Mouse (Mus musculus) heart, embryonic 12.5 days (tissue): ENCODE data around the gene Abcb10. TPM values are rescaled to one million over a fixed set of nuclear protein-coding genes. Genes with fewer than 3 reads are reported as not detected.
A peak's percentile ranks its signal among the peaks of the same experiment; 100 is the strongest.
"Not testable (repeated sequence)": the region's sequence is repeated elsewhere in the genome, so short reads cannot be mapped to it uniquely, and the experiment has no call there.

Experiments used
- ATAC-seq: fragments of 200-750 bp; cut with Nextera tagmentation; 2 replicates; pipeline ENCODE4 v1.8.0; 2017; ENCODE audit warnings: moderate TSS enrichment, moderate library complexity; ENCODE audit not compliant: insufficient number of reproducible peaks, low FRiP score
- H3K27ac ChIP-seq: fragments of 300-500 bp; sonication (generic); 2 replicates; pipeline ENCODE4 v1.5.1; 2016; ENCODE audit warnings: mild to moderate bottlenecking, moderate library complexity; ENCODE audit not compliant: poor library complexity, severe bottlenecking
- H3K27me3 ChIP-seq: fragments of 300-500 bp; sonication (generic); replicated peaks from 2 replicates; pipeline ENCODE4 v1.6.1; 2016; ENCODE audit warnings: mild to moderate bottlenecking, moderate library complexity
- H3K36me3 ChIP-seq: fragments of 300-500 bp; sonication (generic); 2 replicates; pipeline ENCODE4 v1.6.1; 2016; ENCODE audit warnings: mild to moderate bottlenecking, moderate library complexity
- H3K4me1 ChIP-seq: fragments of 300-500 bp; sonication (generic); replicated peaks from 2 replicates; pipeline ENCODE4 v1.6.1; 2016; ENCODE audit warnings: mild to moderate bottlenecking
- H3K4me2 ChIP-seq: fragments of 300-500 bp; sonication (generic); 2 replicates; pipeline ENCODE4 v1.6.1; 2016; ENCODE audit warnings: mild to moderate bottlenecking, moderate library complexity
- H3K4me3 ChIP-seq: fragments of 300-500 bp; sonication (generic); 2 replicates; pipeline ENCODE4 v1.5.1; 2016; ENCODE audit warnings: mild to moderate bottlenecking
- H3K9ac ChIP-seq: fragments of 300-500 bp; sonication (generic); 2 replicates; pipeline ENCODE4 v1.6.1; 2016; ENCODE audit warnings: mild to moderate bottlenecking, moderate library complexity
- H3K9me3 ChIP-seq: fragments of 300-500 bp; sonication (generic); replicated peaks from 2 replicates; pipeline ENCODE4 v1.6.1; 2016; ENCODE audit warnings: mild to moderate bottlenecking, moderate library complexity
- WGBS: fragments of 180-500 bp; shearing (Covaris S2); methylation state at CpG from one replicate; pipeline ENCODE4 v1.1.7; 2016; 5-methylcytosine and 5-hydroxymethylcytosine counted together
- polyA plus RNA-seq: library from polyadenylated mRNA; unstranded; fragments of >200 nt; fragmentation: Nextera tagmentation; extraction: Ambion mirVana; gene quantifications from 2 replicates; pipeline ENCODE4 v1.2.1, GENCODE M21; 2016

The Abcb10 gene
- polyA plus RNA-seq, 1 experiment from 2014 or later = 37.3 TPM

- ATAC-seq = no peak
- H3K27ac ChIP-seq = peak overlapping the region; percentile 35; the same call in 1 of the 2 replicates
- H3K4me2 ChIP-seq = peak overlapping the region; percentile 57
- H3K4me1 ChIP-seq = peaks cover 48% of the 10 kb centered on the region
- no peaks in the 10 kb centered on the region for H3K9me3 ChIP-seq
- H3K9ac ChIP-seq = peak overlapping the region; percentile 21
- peak overlapping the region; percentile 97 for H3K4me3 ChIP-seq
- WGBS = 39% methylated on average over 4 of the region's 4 CpGs
- peaks cover 3% of the 10 kb centered on the region; the same call in 1 of the 2 replicates for H3K36me3 ChIP-seq
- no peaks in the 10 kb centered on the region for H3K27me3 ChIP-seq
Measured at GRCm38 (mm10) chr8:123980239-123980638, 2.7 kb downstream of the Abcb10 start.

- Histone ChIP-seq H3K27ac (peak overlapping the region; percentile 86), H3K4me3 (peak overlapping the region; percentile 97), H3K27me3 (no peaks in the 10 kb centered on the region), H3K9me3 (no peaks in the 10 kb centered on the region), H3K4me2 (peak overlapping the region; percentile 57), H3K36me3 (peaks cover 9% of the 10 kb centered on the region; the same call in 1 of the 2 replicates), H3K9ac (peak overlapping the region; percentile 34), H3K4me1 (peaks cover 48% of the 10 kb centered on the region)
- WGBS = 13% methylated on average over 8 of the region's 8 CpGs
- peak; percentile 78 for ATAC-seq
Measured at GRCm38 (mm10) chr8:123978926-123979325, 4.0 kb downstream of the Abcb10 start.

GRCm38 (mm10) chr8:123978166-123978838 is 4.6 kb downstream of the Abcb10 start:
- Histone ChIP-seq H3K9me3 (no peaks in the 10 kb centered on the region), H3K27ac (peak overlapping the region; percentile 86), H3K4me2 (peak overlapping the region; percentile 57), H3K9ac (peak overlapping the region; percentile 34), H3K36me3 (peaks cover 9% of the 10 kb centered on the region; the same call in 1 of the 2 replicates), H3K4me3 (peak overlapping the region; percentile 97), H3K27me3 (no peaks in the 10 kb centered on the region), H3K4me1 (peaks cover 48% of the 10 kb centered on the region)
- 22% methylated on average over 14 of the region's 14 CpGs for WGBS
- ATAC-seq = no peak

- H3K9ac ChIP-seq = peak overlapping the region; percentile 34; the same call in 1 of the 2 replicates
- H3K4me2 ChIP-seq = peak overlapping the region; percentile 57
- peak overlapping the region; percentile 97 for H3K4me3 ChIP-seq
- peak overlapping the region; percentile 86 for H3K27ac ChIP-seq
- 86% methylated on average over 4 of the region's 4 CpGs for WGBS
- H3K4me1 ChIP-seq = peaks cover 48% of the 10 kb centered on the region
- H3K9me3 ChIP-seq = no peaks in the 10 kb centered on the region
- peaks cover 9% of the 10 kb centered on the region; the same call in 1 of the 2 replicates for H3K36me3 ChIP-seq
- H3K27me3 ChIP-seq = no peaks in the 10 kb centered on the region
- no peak for ATAC-seq
Measured at GRCm38 (mm10) chr8:123977499-123977898, 5.4 kb downstream of the Abcb10 start.

- Histone ChIP-seq H3K4me3 (no peak overlapping the region), H3K27ac (no peak overlapping the region), H3K9ac (no peak overlapping the region), H3K27me3 (no peaks in the 10 kb centered on the region), H3K4me2 (no peak overlapping the region; the same call in 1 of the 2 replicates), H3K9me3 (no peaks in the 10 kb centered on the region), H3K36me3 (peaks cover 24% of the 10 kb centered on the region; the same call in 1 of the 2 replicates), H3K4me1 (peaks cover 13% of the 10 kb centered on the region)
- ATAC-seq = no peak
- 71% methylated on average over 1 of the region's 1 CpGs for WGBS
Measured at GRCm38 (mm10) chr8:123973495-123973894, 9.4 kb downstream of the Abcb10 start.

- no peak overlapping the region for H3K4me2 ChIP-seq
- H3K4me3 ChIP-seq = no peak overlapping the region
- no peaks in the 10 kb centered on the region; the same call in 1 of the 2 replicates for H3K4me1 ChIP-seq
- WGBS = 77% methylated on average over 2 of the region's 2 CpGs
- no peak for ATAC-seq
- no peak overlapping the region for H3K27ac ChIP-seq
- H3K9ac ChIP-seq = no peak overlapping the region
- H3K9me3 ChIP-seq = no peaks in the 10 kb centered on the region
- H3K36me3 ChIP-seq = peaks cover 62% of the 10 kb centered on the region
- H3K27me3 ChIP-seq = no peaks in the 10 kb centered on the region
Measured at GRCm38 (mm10) chr8:123966896-123967295, 16.0 kb downstream of the Abcb10 start.

- 77% methylated on average over 1 of the region's 1 CpGs for WGBS
- Histone ChIP-seq H3K27me3 (no peaks in the 10 kb centered on the region), H3K36me3 (peaks cover 83% of the 10 kb centered on the region), H3K4me3 (no peak overlapping the region), H3K4me2 (no peak overlapping the region), H3K9me3 (no peaks in the 10 kb centered on the region), H3K27ac (no peak overlapping the region), H3K9ac (no peak overlapping the region), H3K4me1 (no peaks in the 10 kb centered on the region)
- ATAC-seq = no peak
Measured at GRCm38 (mm10) chr8:123961371-123961770, 21.6 kb downstream of the Abcb10 start.

- WGBS = 90% methylated on average over 5 of the region's 5 CpGs
- H3K4me3 ChIP-seq, H3K9ac ChIP-seq, H3K4me1 ChIP-seq, H3K4me2 ChIP-seq, H3K27me3 ChIP-seq, H3K27ac ChIP-seq, H3K9me3 ChIP-seq, ATAC-seq: not testable (repeated sequence)
- peaks cover 84% of the 10 kb centered on the region for H3K36me3 ChIP-seq
Measured at GRCm38 (mm10) chr8:123960556-123960955, 22.4 kb downstream of the Abcb10 start.

- no peak overlapping the region for H3K4me3 ChIP-seq
- no peak overlapping the region for H3K9ac ChIP-seq
- H3K4me1 ChIP-seq = no peaks in the 10 kb centered on the region
- no peaks in the 10 kb centered on the region for H3K27me3 ChIP-seq
- no peak for ATAC-seq
- H3K27ac ChIP-seq = no peak overlapping the region
- H3K4me2 ChIP-seq = no peak overlapping the region
- 93% methylated on average over 9 of the region's 9 CpGs for WGBS
- peaks cover 86% of the 10 kb centered on the region for H3K36me3 ChIP-seq
- H3K9me3 ChIP-seq = no peaks in the 10 kb centered on the region
Measured at GRCm38 (mm10) chr8:123960056-123960455, 22.9 kb downstream of the Abcb10 start.

- 94% methylated on average over 6 of the region's 6 CpGs for WGBS
- no peak for ATAC-seq
- H3K4me1 ChIP-seq = no peaks in the 10 kb centered on the region
- no peaks in the 10 kb centered on the region for H3K9me3 ChIP-seq
- no peak overlapping the region for H3K9ac ChIP-seq
- H3K4me2 ChIP-seq = no peak overlapping the region
- H3K27me3 ChIP-seq = no peaks in the 10 kb centered on the region
- H3K36me3 ChIP-seq = peaks cover 86% of the 10 kb centered on the region
- no peak overlapping the region for H3K4me3 ChIP-seq
- no peak overlapping the region for H3K27ac ChIP-seq
Measured at GRCm38 (mm10) chr8:123959473-123959872, 23.4 kb downstream of the Abcb10 start.

GRCm38 (mm10) chr8:123958130-123958529 is 24.8 kb downstream of the Abcb10 start:
- H3K4me1 ChIP-seq = no peaks in the 10 kb centered on the region
- peaks cover 88% of the 10 kb centered on the region for H3K36me3 ChIP-seq
- 73% methylated on average over 17 of the region's 17 CpGs for WGBS
- no peak overlapping the region for H3K4me2 ChIP-seq
- no peak overlapping the region for H3K4me3 ChIP-seq
- H3K9ac ChIP-seq = no peak overlapping the region
- H3K9me3 ChIP-seq = no peaks in the 10 kb centered on the region
- no peak overlapping the region for H3K27ac ChIP-seq
- no peak for ATAC-seq
- no peaks in the 10 kb centered on the region for H3K27me3 ChIP-seq
